Mouse (Mus musculus) cerebellum, adult 18-20 months (tissue): ENCODE results near the gene Vmn1r6.
"Not testable (repeated sequence)": the region's sequence is repeated elsewhere in the genome, so short reads cannot be mapped to it uniquely, and the experiment has no call there.

Experiments used
- DNase-seq, 2 experiments: peaks; one replicate each; pipeline ENCODE4 v3.0.0; 2021

Vmn1r6 gene

GRCm38 (mm10) chr6:56996943-56997342 lies at the start of gene Vmn1r6:
Vmn1r6 (plus strand) TSS chr6:56997243.
- no peak for DNase-seq

GRCm38 (mm10) chr6:56956436-56956835 lies 40.6 kb upstream of the Vmn1r6 start:
- no peak for DNase-seq

- DNase-seq = no peak
Measured at GRCm38 (mm10) chr6:56969973-56970372, 27.1 kb upstream of the Vmn1r6 start, which contains the start of gene Vmn1r5. Vmn1r5 (plus strand) TSS chr6:56970273.

- not testable (repeated sequence) for DNase-seq
Measured at GRCm38 (mm10) chr6:57025224-57025623, 28.2 kb downstream of the Vmn1r6 start, which contains the start of gene Vmn1r7. Vmn1r7 (minus strand) TSS chr6:57025324.

GRCm38 (mm10) chr6:57031984-57032383 lies 34.9 kb downstream of the Vmn1r6 start, which contains the start of gene Vmn1r8:
Vmn1r8 (plus strand) TSS chr6:57032284.
- DNase-seq = no peak

GRCm38 (mm10) chr6:57034674-57035073 lies 37.6 kb downstream of the Vmn1r6 start:
- DNase-seq = no peak
